Mouse (Mus musculus) spleen, adult 2 months (tissue): ENCODE data around the gene Ninj2.

Source experiments
- CTCF ChIP-seq: fragments of 200-500 bp; IDR thresholded peaks from 2 replicates; pipeline ENCODE4 v1.5.1; 2011; ENCODE audit warnings: mild to moderate bottlenecking, inconsistent platforms; ENCODE audit not compliant: insufficient read depth, insufficient read length, insufficient replicate concordance; ENCODE audit errors: extremely low read depth
- POLR2A ChIP-seq: fragments of 200-500 bp; IDR thresholded peaks from 2 replicates; pipeline ENCODE4 v1.6.1; 2011; ENCODE audit warnings: low read depth, low read length, inconsistent platforms

- TF ChIP-seq POLR2A (no peak), CTCF (no peak)
Observed at GRCm38 (mm10) chr6:120157479-120157878, 64.3 kb downstream of the Ninj2 start.
